Mouse (Mus musculus): ENCODE results near the gene Mlh3. TPM values are rescaled to one million over a fixed set of nuclear protein-coding genes. Genes with fewer than 3 reads are reported as not detected.

The Mlh3 gene
- total and polyA plus RNA-seq, 3 experiments: 8.5 to 8.6 TPM; not detected in 1

DNA sequence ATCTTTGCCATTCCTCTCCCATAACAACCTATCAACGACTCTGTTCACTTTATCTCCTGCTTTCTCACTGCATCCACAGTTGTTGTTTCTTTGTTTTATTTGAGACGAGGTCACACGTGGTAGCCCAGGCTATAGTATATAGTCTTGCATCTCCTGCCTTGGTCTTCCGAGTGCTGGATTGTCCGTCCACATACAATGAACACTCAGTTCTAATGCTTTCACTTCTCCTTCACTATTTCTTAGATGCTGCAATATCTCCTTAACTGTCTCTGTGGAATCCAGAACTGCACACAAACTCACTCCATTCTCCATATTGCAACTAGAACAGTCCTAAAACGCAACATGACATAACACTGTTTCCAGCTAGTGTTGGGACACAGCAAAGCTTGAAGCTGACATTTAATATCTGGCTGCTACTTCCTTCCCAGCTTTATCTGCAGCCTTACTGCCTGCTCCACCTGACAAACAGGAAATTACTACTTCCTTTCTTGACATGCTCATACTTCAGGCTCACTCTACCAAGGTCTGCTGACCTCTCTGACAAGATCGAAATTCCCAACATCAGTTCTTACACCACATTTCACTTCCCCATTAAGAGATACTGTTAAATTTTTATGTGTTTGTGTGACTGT, 13.3 kb downstream of the Mlh3 start:
- no peak for TF ChIP-seq GABPA (IDR thresholded peaks at IDR 0.05; ENCODE audit: low read depth, low read length)
- TF ChIP-seq MAFK (IDR thresholded peaks at IDR 0.05; ENCODE audit: borderline replicate concordance, low read depth, low read length): no peak
- TF ChIP-seq GATA1 (IDR thresholded peaks at IDR 0.05; ENCODE audit: low read depth, low read length): peak; percentile 91
- no peak for TF ChIP-seq CHD1 (IDR thresholded peaks at IDR 0.05; ENCODE audit: low read depth, low read length)
- no peak for TF ChIP-seq CHD2 (IDR thresholded peaks at IDR 0.05; ENCODE audit: low read length)
- peak; percentile 90 to 94 for TF ChIP-seq EP300 (IDR thresholded peaks at IDR 0.05; ENCODE audit: low read depth in 1 of 2, low read length in 2 of 2)
- peak; percentile 54; the same call in 1 of the 2 replicates for TF ChIP-seq ELF1 (IDR thresholded peaks at IDR 0.05; ENCODE audit: low read depth, low read length)
- TF ChIP-seq TCF12 (IDR thresholded peaks at IDR 0.05; ENCODE audit: low read depth, low read length): peak; percentile 74; the same call in 1 of the 2 replicates
- TF ChIP-seq USF1 (IDR thresholded peaks at IDR 0.05; ENCODE audit: low read depth, low read length): peak; percentile 72
- no peak for TF ChIP-seq POLR2AphosphoS2 (IDR thresholded peaks at IDR 0.05; ENCODE audit: low read length)
- peak; percentile 51 for TF ChIP-seq TAL1 (IDR thresholded peaks at IDR 0.05; ENCODE audit: low read length)
- peak; percentile 93 for TF ChIP-seq SIN3A (IDR thresholded peaks at IDR 0.05; ENCODE audit: low read length)
- TF ChIP-seq RCOR1 (IDR thresholded peaks at IDR 0.05; ENCODE audit: low read depth, low read length): peak; percentile 58; the same call in 1 of the 2 replicates
- no peak for TF ChIP-seq CTCF (IDR thresholded peaks at IDR 0.05 in 2 of 3, conservative IDR thresholded peaks at IDR 0.05 in 1 of 3; ENCODE audit: control insufficient read depth in 1 of 3, insufficient read depth in 1 of 3, low read depth in 2 of 3, low read length in 3 of 3, poor library complexity in 1 of 3, severe bottlenecking in 1 of 3)
- no peak for TF ChIP-seq RAD21 (IDR thresholded peaks at IDR 0.05; ENCODE audit: low read depth, low read length)
- peak; percentile 96 for TF ChIP-seq ETS1 (IDR thresholded peaks at IDR 0.05; ENCODE audit: low read depth, low read length)
- peak; percentile 69; the same call in 1 of the 2 replicates for TF ChIP-seq MAX (IDR thresholded peaks at IDR 0.05; ENCODE audit: low read length)
- TF ChIP-seq ZMIZ1 (IDR thresholded peaks at IDR 0.05; ENCODE audit: low read depth, low read length): no peak
- peak; percentile 61; the same call in 1 of the 2 replicates for TF ChIP-seq BHLHE40 (IDR thresholded peaks at IDR 0.05; ENCODE audit: borderline replicate concordance, low read depth, low read length)
- TF ChIP-seq POLR2A (IDR thresholded peaks at IDR 0.05; ENCODE audit: control insufficient read depth in 1 of 2, insufficient read depth in 1 of 2, low read depth in 1 of 2, low read length in 2 of 2, poor library complexity in 1 of 2): peak in 1 of 2 experiments; percentile 38; a peak in 1 of 4 replicates
- TF ChIP-seq POLR2AphosphoS5 (IDR thresholded peaks at IDR 0.05; ENCODE audit: borderline replicate concordance, low read depth, low read length): no peak
- no peak for TF ChIP-seq UBTF (IDR thresholded peaks at IDR 0.05; ENCODE audit: borderline replicate concordance, insufficient read depth, low read depth, low read length)
- no peak for TF ChIP-seq ZC3H11A (IDR thresholded peaks at IDR 0.05; ENCODE audit: low read depth, low read length)
- no peak for TF ChIP-seq SMC3 (IDR thresholded peaks at IDR 0.05; ENCODE audit: low read depth, low read length)
- peak; percentile 53; the same call in 1 of the 2 replicates for TF ChIP-seq TBP (IDR thresholded peaks at IDR 0.05; ENCODE audit: low read depth, low read length)
- TF ChIP-seq HCFC1 (IDR thresholded peaks at IDR 0.05; ENCODE audit: low read depth, low read length): peak; percentile 25; the same call in 1 of the 2 replicates
- no peak for TF ChIP-seq NRF1 (IDR thresholded peaks at IDR 0.05; ENCODE audit: insufficient read depth, low read depth, low read length, poor library complexity, severe bottlenecking)
- TF ChIP-seq MYB (IDR thresholded peaks at IDR 0.05; ENCODE audit: low read depth, low read length): no peak
- peak; percentile 81; the same call in 1 of the 2 replicates for TF ChIP-seq MYC (IDR thresholded peaks at IDR 0.05; ENCODE audit: low read depth, low read length)
- no peak for TF ChIP-seq NELFE (IDR thresholded peaks at IDR 0.05; ENCODE audit: low read depth, low read length)
- no peak for TF ChIP-seq ZNF384 (IDR thresholded peaks at IDR 0.05; ENCODE audit: low read depth, low read length)
- TF ChIP-seq MXI1 (IDR thresholded peaks at IDR 0.05; ENCODE audit: low read depth, low read length): peak; percentile 72
- no peak for TF ChIP-seq MAZ (IDR thresholded peaks at IDR 0.05; ENCODE audit: low read depth, low read length)
- H3K4me1 ChIP-seq (ENCODE audit: control insufficient read depth in 1 of 2, insufficient read depth in 2 of 2, low read length in 2 of 2): peaks cover 14 to 22% of the 10 kb centered on the region in 2 experiments
- peak overlapping the region; percentile 5 to 12 for H3K4me3 ChIP-seq (ENCODE audit: control insufficient read depth in 1 of 2, insufficient read depth in 1 of 2, low read depth in 2 of 2, low read length in 2 of 2)
- peak overlapping the region; percentile 33 for H3K9ac ChIP-seq (ENCODE audit: control insufficient read depth, low read depth, low read length, poor library complexity, severe bottlenecking)
- H3K27ac ChIP-seq (ENCODE audit: control insufficient read depth, low read depth, low read length): peak overlapping the region; percentile 87
- H3K27me3 ChIP-seq (ENCODE audit: control insufficient read depth in 1 of 2, insufficient read depth in 2 of 2, low read length in 2 of 2): no peaks in the 10 kb centered on the region
- H3K79me2 ChIP-seq (ENCODE audit: control insufficient read depth, insufficient read depth, low read length, poor library complexity): no peaks in the 10 kb centered on the region
- peak; percentile 82 for DNase-seq (ENCODE audit: low read depth, low spot score)
- H3K9me3 ChIP-seq (replicated peaks; ENCODE audit: insufficient read depth, low read length): no peaks in the 10 kb centered on the region
- H3K36me3 ChIP-seq (ENCODE audit: control insufficient read depth in 1 of 2, insufficient read depth in 2 of 2, low read length in 2 of 2): peaks cover 0 to 26% of the 10 kb centered on the region in 2 experiments; a peak in 2 of 4 replicates
